Mouse (Mus musculus) ES-E14 (cell line): ENCODE data around the gene Zfp341.

Experiments used
- CHD2 ChIP-seq: IDR thresholded peaks from 2 replicates; pipeline ENCODE4 v1.6.1; 2014; ENCODE audit warnings: mild to moderate bottlenecking, low read depth, low read length, inconsistent platforms
- ZNF384 ChIP-seq: IDR thresholded peaks from 2 replicates; pipeline ENCODE4 v1.6.1; 2012; ENCODE audit warnings: low read depth, low read length, inconsistent platforms

DNA sequence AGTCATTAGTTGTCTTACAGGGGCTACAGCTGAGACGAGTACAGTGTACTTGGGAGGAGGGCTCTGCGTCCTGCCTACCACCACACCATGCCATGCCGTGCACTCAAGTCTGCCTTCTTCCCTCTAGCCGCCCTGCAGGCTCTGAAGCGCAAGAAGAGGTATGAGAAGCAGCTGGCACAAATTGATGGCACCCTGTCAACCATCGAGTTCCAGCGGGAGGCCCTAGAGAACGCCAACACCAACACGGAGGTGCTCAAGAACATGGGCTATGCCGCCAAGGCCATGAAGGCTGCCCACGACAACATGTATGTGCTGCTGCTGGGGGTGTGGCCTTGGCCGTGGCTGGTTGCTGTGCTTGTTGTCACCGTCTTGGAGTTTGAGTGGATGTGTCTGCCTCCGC lies 76.3 kb downstream of the Zfp341 start:
- TF ChIP-seq CHD2 (no peak), ZNF384 (no peak)
